Mouse (Mus musculus): ENCODE measurements around the gene Cables2. TPM values are rescaled to one million over a fixed set of nuclear protein-coding genes. Genes with fewer than 3 reads are reported as not detected.

The Cables2 gene
- polyA plus RNA-seq, 1 experiment from 2014 or later: 37.5 TPM

- H3K4me2 ChIP-seq (ENCODE audit: low read length): no peak overlapping the region
- H3K9ac ChIP-seq (replicated peaks; ENCODE audit: low read length): no peak overlapping the region
- H3K4me1 ChIP-seq (ENCODE audit: control insufficient read depth, insufficient read depth, low read length): no peaks in the 10 kb centered on the region
- DNase-seq (no peak), ATAC-seq (ENCODE audit: low FRiP score, low TSS enrichment) (no peak)
- 70% methylated on average over 2 of the region's 2 CpGs for WGBS
- H3K27me3 ChIP-seq (ENCODE audit: control insufficient read depth, insufficient read depth, low read length): no peaks in the 10 kb centered on the region
- H3K27ac ChIP-seq (replicated peaks; ENCODE audit: low read depth, low read length): no peak overlapping the region
- H3K9me3 ChIP-seq (ENCODE audit: control insufficient read depth, low read length): 0 out of 2 replicates have a peak, but pooled peaks cover 5% of the 10 kb centered on the region
- no peaks in the 10 kb centered on the region for H3K36me3 ChIP-seq (ENCODE audit: control insufficient read depth, insufficient read depth, low read length)
- no peak overlapping the region for H3K4me3 ChIP-seq (replicated peaks; ENCODE audit: low read depth, low read length)
Observed at GRCm38 (mm10) chr2:180306009-180306408, 32.7 kb upstream of the Cables2 start.

DNA sequence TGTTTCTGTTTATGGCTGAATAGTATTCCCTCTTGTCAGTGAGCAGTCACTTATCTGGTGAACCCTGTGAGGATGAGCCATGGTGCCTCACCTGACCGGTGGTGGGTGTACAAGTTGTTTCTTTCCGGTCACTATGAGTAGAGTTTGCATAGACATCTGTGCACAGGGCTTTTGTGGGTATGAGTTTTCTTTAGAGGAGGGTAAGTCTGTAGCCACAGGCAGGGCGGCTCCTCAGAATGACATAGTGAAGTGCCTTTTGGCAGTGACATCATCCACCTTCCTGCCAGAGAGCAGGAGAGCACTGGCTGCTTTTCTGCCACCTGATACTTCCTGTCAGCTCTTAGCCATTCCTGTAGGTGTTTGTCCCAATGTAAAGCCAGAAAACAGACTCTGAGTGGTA lies 32.2 kb upstream of the Cables2 start:
- Histone ChIP-seq H3K27me3 (ENCODE audit: control insufficient read depth, insufficient read depth, low read length) (no peaks in the 10 kb centered on the region), H3K9ac (replicated peaks; ENCODE audit: low read length) (no peak overlapping the region), H3K4me3 (replicated peaks; ENCODE audit: low read depth, low read length) (no peak overlapping the region), H3K36me3 (ENCODE audit: control insufficient read depth, insufficient read depth, low read length) (no peaks in the 10 kb centered on the region), H3K9me3 (ENCODE audit: control insufficient read depth, low read length) (0 out of 2 replicates have a peak, but pooled peaks cover 5% of the 10 kb centered on the region), H3K4me1 (ENCODE audit: control insufficient read depth, insufficient read depth, low read length) (no peaks in the 10 kb centered on the region), H3K27ac (replicated peaks; ENCODE audit: low read depth, low read length) (no peak overlapping the region), H3K4me2 (ENCODE audit: low read length) (no peak overlapping the region)
- no peak for DNase-seq
- ATAC-seq (ENCODE audit: low FRiP score, low TSS enrichment): no peak
- WGBS: 90% methylated on average over 3 of the region's 3 CpGs

- Histone ChIP-seq H3K9me3 (ENCODE audit: control insufficient read depth, low read length) (0 out of 2 replicates have a peak, but pooled peaks cover 5% of the 10 kb centered on the region), H3K27ac (replicated peaks; ENCODE audit: low read depth, low read length) (no peak overlapping the region), H3K4me1 (ENCODE audit: control insufficient read depth, insufficient read depth, low read length) (no peaks in the 10 kb centered on the region), H3K4me2 (ENCODE audit: low read length) (no peak overlapping the region), H3K36me3 (ENCODE audit: control insufficient read depth, insufficient read depth, low read length) (no peaks in the 10 kb centered on the region), H3K27me3 (ENCODE audit: control insufficient read depth, insufficient read depth, low read length) (no peaks in the 10 kb centered on the region), H3K9ac (replicated peaks; ENCODE audit: low read length) (no peak overlapping the region), H3K4me3 (replicated peaks; ENCODE audit: low read depth, low read length) (no peak overlapping the region)
- ATAC-seq (ENCODE audit: low FRiP score, low TSS enrichment): no peak
- 56% methylated on average over 4 of the region's 4 CpGs for WGBS
- DNase-seq: no peak
Observed at GRCm38 (mm10) chr2:180304554-180304953, 31.3 kb upstream of the Cables2 start.

DNA sequence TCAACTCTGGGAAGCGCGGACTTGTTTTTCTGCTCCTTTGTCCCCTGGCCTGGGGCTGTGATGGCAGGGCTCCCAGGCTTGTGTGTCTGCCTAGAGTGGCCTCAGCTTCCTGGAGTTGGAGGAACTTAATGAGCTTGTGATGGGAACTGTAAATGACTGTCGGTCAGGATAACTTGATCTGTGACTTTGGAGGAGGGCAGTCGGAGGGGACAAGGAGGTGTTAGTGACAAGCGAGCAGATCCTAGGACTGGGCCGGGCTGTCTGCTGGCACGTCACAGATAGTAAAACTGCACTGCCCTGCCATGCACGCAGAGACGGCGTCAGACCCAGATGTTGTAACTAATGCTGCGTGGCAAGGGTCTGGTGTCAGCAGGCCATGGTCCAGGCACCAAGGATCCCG lies 30.2 kb upstream of the Cables2 start:
- Histone ChIP-seq H3K4me2 (ENCODE audit: low read length) (no peak overlapping the region), H3K9me3 (ENCODE audit: control insufficient read depth, low read length) (0 out of 2 replicates have a peak, but pooled peaks cover 5% of the 10 kb centered on the region), H3K4me3 (replicated peaks; ENCODE audit: low read depth, low read length) (no peak overlapping the region), H3K27ac (replicated peaks; ENCODE audit: low read depth, low read length) (no peak overlapping the region), H3K4me1 (ENCODE audit: control insufficient read depth, insufficient read depth, low read length) (no peaks in the 10 kb centered on the region), H3K9ac (replicated peaks; ENCODE audit: low read length) (no peak overlapping the region), H3K27me3 (ENCODE audit: control insufficient read depth, insufficient read depth, low read length) (no peaks in the 10 kb centered on the region), H3K36me3 (ENCODE audit: control insufficient read depth, insufficient read depth, low read length) (no peaks in the 10 kb centered on the region)
- WGBS: 91% methylated on average over 12 of the region's 12 CpGs
- no peak for DNase-seq
- no peak for ATAC-seq (ENCODE audit: low FRiP score, low TSS enrichment)

DNA sequence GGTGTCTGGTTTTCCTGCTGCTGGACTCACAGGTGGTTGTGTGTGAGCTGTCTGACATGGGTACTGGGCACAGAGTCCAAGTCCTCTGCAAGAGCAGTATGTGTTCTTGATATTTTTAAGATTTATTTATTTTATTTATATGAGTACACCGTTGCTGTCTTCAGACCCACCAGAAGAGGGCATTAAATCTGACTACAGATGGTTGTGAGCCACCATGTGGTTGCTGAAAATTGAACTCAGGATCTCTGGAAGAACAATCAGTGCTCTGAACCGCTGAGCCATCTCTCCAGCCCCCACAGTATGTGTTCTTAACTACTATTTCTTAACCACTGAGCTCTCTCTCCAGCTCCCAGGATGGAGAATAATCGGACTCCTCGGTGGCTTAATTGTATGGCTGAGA lies 28.9 kb upstream of the Cables2 start:
- Histone ChIP-seq H3K4me3 (replicated peaks; ENCODE audit: low read depth, low read length) (no peak overlapping the region), H3K9me3 (ENCODE audit: control insufficient read depth, low read length) (0 out of 2 replicates have a peak, but pooled peaks cover 5% of the 10 kb centered on the region), H3K4me2 (ENCODE audit: low read length) (no peak overlapping the region), H3K27ac (replicated peaks; ENCODE audit: low read depth, low read length) (no peak overlapping the region), H3K9ac (replicated peaks; ENCODE audit: low read length) (no peak overlapping the region), H3K4me1 (ENCODE audit: control insufficient read depth, insufficient read depth, low read length) (no peaks in the 10 kb centered on the region), H3K36me3 (ENCODE audit: control insufficient read depth, insufficient read depth, low read length) (no peaks in the 10 kb centered on the region), H3K27me3 (ENCODE audit: control insufficient read depth, insufficient read depth, low read length) (no peaks in the 10 kb centered on the region)
- ATAC-seq (ENCODE audit: low FRiP score, low TSS enrichment): no peak
- 76% methylated on average over 4 of the region's 4 CpGs for WGBS
- no peak for DNase-seq

- H3K4me2 ChIP-seq (ENCODE audit: low read length): no peak overlapping the region
- ATAC-seq (ENCODE audit: low FRiP score, low TSS enrichment) (no peak), DNase-seq (no peak)
- no peaks in the 10 kb centered on the region for H3K36me3 ChIP-seq (ENCODE audit: control insufficient read depth, insufficient read depth, low read length)
- no peaks in the 10 kb centered on the region for H3K4me1 ChIP-seq (ENCODE audit: control insufficient read depth, insufficient read depth, low read length)
- no peak overlapping the region for H3K27ac ChIP-seq (replicated peaks; ENCODE audit: low read depth, low read length)
- H3K9me3 ChIP-seq (ENCODE audit: control insufficient read depth, low read length): 0 out of 2 replicates have a peak, but pooled peaks cover 5% of the 10 kb centered on the region
- no peak overlapping the region for H3K9ac ChIP-seq (replicated peaks; ENCODE audit: low read length)
- 64% methylated on average over 5 of the region's 5 CpGs for WGBS
- H3K27me3 ChIP-seq (ENCODE audit: control insufficient read depth, insufficient read depth, low read length): no peaks in the 10 kb centered on the region
- H3K4me3 ChIP-seq (replicated peaks; ENCODE audit: low read depth, low read length): no peak overlapping the region
Observed at GRCm38 (mm10) chr2:180300771-180301170, 27.5 kb upstream of the Cables2 start.

GRCm38 (mm10) chr2:180300252-180300651 lies 27.0 kb upstream of the Cables2 start:
- Histone ChIP-seq H3K27ac (replicated peaks; ENCODE audit: low read depth, low read length) (no peak overlapping the region), H3K9me3 (ENCODE audit: control insufficient read depth, low read length) (0 out of 2 replicates have a peak, but pooled peaks cover 5% of the 10 kb centered on the region), H3K4me2 (ENCODE audit: low read length) (no peak overlapping the region), H3K4me3 (replicated peaks; ENCODE audit: low read depth, low read length) (no peak overlapping the region), H3K27me3 (ENCODE audit: control insufficient read depth, insufficient read depth, low read length) (no peaks in the 10 kb centered on the region), H3K36me3 (ENCODE audit: control insufficient read depth, insufficient read depth, low read length) (no peaks in the 10 kb centered on the region), H3K9ac (replicated peaks; ENCODE audit: low read length) (no peak overlapping the region), H3K4me1 (ENCODE audit: control insufficient read depth, insufficient read depth, low read length) (no peaks in the 10 kb centered on the region)
- WGBS: 68% methylated on average over 2 of the region's 2 CpGs
- ATAC-seq (ENCODE audit: low FRiP score, low TSS enrichment): no peak
- no peak for DNase-seq

DNA sequence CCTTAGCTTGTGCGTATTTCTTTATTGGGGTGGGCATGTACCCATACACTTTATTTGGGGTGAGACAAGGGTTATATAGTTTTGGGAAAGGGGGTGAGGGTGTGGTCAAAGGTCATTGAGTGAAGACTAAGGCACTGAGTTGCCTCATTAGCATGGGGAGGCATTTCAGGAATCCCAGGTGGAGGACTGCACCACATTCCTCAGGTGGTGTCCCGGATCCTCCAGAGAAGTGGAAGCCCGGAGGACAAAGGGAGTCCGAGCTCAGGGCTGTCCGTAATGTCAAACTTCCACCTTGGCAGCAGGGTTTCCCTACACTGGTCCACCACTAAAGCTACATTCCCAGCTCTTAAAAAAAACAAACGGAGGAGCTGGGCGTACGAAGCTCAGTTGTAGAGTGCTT lies 19.6 kb upstream of the Cables2 start:
- H3K9me3 ChIP-seq (ENCODE audit: control insufficient read depth, low read length): no peaks in the 10 kb centered on the region
- H3K36me3 ChIP-seq (ENCODE audit: control insufficient read depth, insufficient read depth, low read length): no peaks in the 10 kb centered on the region
- H3K27me3 ChIP-seq (ENCODE audit: control insufficient read depth, insufficient read depth, low read length): no peaks in the 10 kb centered on the region
- H3K4me2 ChIP-seq (ENCODE audit: low read length): no peak overlapping the region
- no peak for ATAC-seq (ENCODE audit: low FRiP score, low TSS enrichment)
- H3K4me1 ChIP-seq (ENCODE audit: control insufficient read depth, insufficient read depth, low read length): no peaks in the 10 kb centered on the region
- H3K9ac ChIP-seq (replicated peaks; ENCODE audit: low read length): no peak overlapping the region
- no peak overlapping the region for H3K27ac ChIP-seq (replicated peaks; ENCODE audit: low read depth, low read length)
- 81% methylated on average over 8 of the region's 8 CpGs for WGBS
- DNase-seq: no peak
- H3K4me3 ChIP-seq (replicated peaks; ENCODE audit: low read depth, low read length): no peak overlapping the region

DNA sequence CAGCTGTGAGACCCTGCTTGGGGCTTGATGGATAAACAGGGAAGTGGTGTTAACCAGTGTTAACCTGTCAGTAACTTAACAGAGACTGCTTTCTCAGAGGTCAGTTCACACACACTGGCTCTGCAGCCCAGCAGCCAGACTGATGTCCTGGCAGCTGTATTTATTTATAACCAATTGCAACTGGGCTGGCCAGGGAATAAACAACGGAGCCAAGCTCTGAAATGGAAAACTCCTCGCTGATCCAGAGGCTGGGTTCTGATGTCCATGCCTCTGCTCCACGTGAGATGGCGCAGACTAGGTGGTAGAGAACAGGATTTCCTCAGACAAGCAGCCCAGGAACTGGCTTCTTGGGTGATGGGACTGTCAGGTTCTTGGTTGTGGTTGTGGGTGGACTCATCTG lies 18.7 kb upstream of the Cables2 start:
- WGBS: 85% methylated on average over 4 of the region's 4 CpGs
- H3K4me3 ChIP-seq (replicated peaks; ENCODE audit: low read depth, low read length): no peak overlapping the region
- no peak overlapping the region for H3K27ac ChIP-seq (replicated peaks; ENCODE audit: low read depth, low read length)
- H3K36me3 ChIP-seq (ENCODE audit: control insufficient read depth, insufficient read depth, low read length): no peaks in the 10 kb centered on the region
- no peak overlapping the region for H3K9ac ChIP-seq (replicated peaks; ENCODE audit: low read length)
- no peaks in the 10 kb centered on the region for H3K27me3 ChIP-seq (ENCODE audit: control insufficient read depth, insufficient read depth, low read length)
- H3K4me1 ChIP-seq (ENCODE audit: control insufficient read depth, insufficient read depth, low read length): no peaks in the 10 kb centered on the region
- H3K9me3 ChIP-seq (ENCODE audit: control insufficient read depth, low read length): no peaks in the 10 kb centered on the region
- DNase-seq (no peak), ATAC-seq (ENCODE audit: low FRiP score, low TSS enrichment) (no peak)
- H3K4me2 ChIP-seq (ENCODE audit: low read length): no peak overlapping the region
